Mouse (Mus musculus) erythroblast, adult 5-6 weeks (primary cell): ENCODE results near the gene E130116L18Rik. TPM values are rescaled to one million over a fixed set of nuclear protein-coding genes. Genes with fewer than 3 reads are reported as not detected.
"Not testable (repeated sequence)": the region's sequence is repeated elsewhere in the genome, so short reads cannot be mapped to it uniquely, and the experiment has no call there.

Experiments used
- ATAC-seq: replicated peaks from 2 replicates; pipeline ENCODE4 v1.8.0; 2016; ENCODE audit warnings: moderate number of reproducible peaks, mild to moderate bottlenecking, moderate TSS enrichment, inconsistent platforms; ENCODE audit not compliant: poor library complexity, low FRiP score, severe bottlenecking
- total RNA-seq, 2 experiments: library from RNA; stranded (forward) in 1 of 2; stranded (reverse) in 1 of 2; fragments of 150-400 nt in 1 of 2; fragments of 200-764, 138-1000 nt in 1 of 2; gene quantifications; 2 replicates each; pipeline versions ENCODE4 v1.2.3 to v1.2.4; 2015 to 2017; ENCODE audit warnings: low replicate concordance in 2 of 2

E130116L18Rik gene
- total RNA-seq (2015; ENCODE audit: low replicate concordance) (not detected in 2 replicates), total RNA-seq (2017; ENCODE audit: low replicate concordance) (not detected in 2 replicates)

GRCm38 (mm10) chr5:25222752-25223702 is at the start of gene E130116L18Rik:
Gene E130116L18Rik, minus strand, starts transcription at chr5:25223153.
- no peak for ATAC-seq

- no peak for ATAC-seq
Observed at GRCm38 (mm10) chr5:25268258-25268888, 45.4 kb upstream of the E130116L18Rik start.

GRCm38 (mm10) chr5:25262266-25262665 is 39.3 kb upstream of the E130116L18Rik start:
- ATAC-seq: no peak

- no peak for ATAC-seq
Observed at GRCm38 (mm10) chr5:25261452-25261851, 38.5 kb upstream of the E130116L18Rik start.

- ATAC-seq: no peak
Observed at GRCm38 (mm10) chr5:25256686-25257085, 33.7 kb upstream of the E130116L18Rik start.

- ATAC-seq: no peak
Observed at GRCm38 (mm10) chr5:25254491-25254890, 31.5 kb upstream of the E130116L18Rik start.

GRCm38 (mm10) chr5:25252825-25253544 is 30.0 kb upstream of the E130116L18Rik start:
- ATAC-seq: no peak

- ATAC-seq: no peak
Observed at GRCm38 (mm10) chr5:25252423-25252822, 29.5 kb upstream of the E130116L18Rik start.

- ATAC-seq: no peak
Observed at GRCm38 (mm10) chr5:25247036-25247435, 24.1 kb upstream of the E130116L18Rik start.

GRCm38 (mm10) chr5:25246473-25246865 is 23.5 kb upstream of the E130116L18Rik start:
- no peak for ATAC-seq

GRCm38 (mm10) chr5:25245806-25246472 is 23.0 kb upstream of the E130116L18Rik start:
- ATAC-seq: no peak

GRCm38 (mm10) chr5:25243101-25243500 is 20.1 kb upstream of the E130116L18Rik start:
- ATAC-seq: no peak

GRCm38 (mm10) chr5:25224377-25224776 is 1.4 kb upstream of the E130116L18Rik start:
- ATAC-seq: not testable (repeated sequence)

GRCm38 (mm10) chr5:25221604-25222003 is 1.3 kb downstream of the E130116L18Rik start, which contains the start of gene Galnt11:
Gene Galnt11, plus strand, starts transcription at chr5:25221904.
- ATAC-seq: no peak

- ATAC-seq: no peak
Observed at GRCm38 (mm10) chr5:25215006-25215405, 7.9 kb downstream of the E130116L18Rik start.

- not testable (repeated sequence) for ATAC-seq
Observed at GRCm38 (mm10) chr5:25213216-25213615, 9.7 kb downstream of the E130116L18Rik start.

GRCm38 (mm10) chr5:25211872-25212271 is 11.1 kb downstream of the E130116L18Rik start:
- ATAC-seq: no peak

GRCm38 (mm10) chr5:25190521-25190920 is 32.4 kb downstream of the E130116L18Rik start:
- ATAC-seq: no peak

- ATAC-seq: no peak
Observed at GRCm38 (mm10) chr5:25188802-25189201, 34.2 kb downstream of the E130116L18Rik start.
